Mouse (Mus musculus): Measurements from ENCODE around the gene Cd28. TPM values are rescaled to one million over a fixed set of nuclear protein-coding genes. Genes with fewer than 3 reads are reported as not detected.
"Not testable (repeated sequence)": the region's sequence is repeated elsewhere in the genome, so short reads cannot be mapped to it uniquely, and the experiment has no call there.

Gene Cd28
- total and polyA plus RNA-seq, 3 experiments, result 1.0 to 4.4 (median 1.8) TPM

- Histone ChIP-seq H3K27ac (ENCODE audit: insufficient read depth, low read depth) (no peak overlapping the region), H3K79me2 (replicated peaks; ENCODE audit: control insufficient read depth, extremely low read depth, insufficient read depth, poor library complexity, severe bottlenecking) (peaks cover 57% of the 10 kb centered on the region), H3K4me2 (ENCODE audit: insufficient read depth, low read depth, poor library complexity, severe bottlenecking) (no peak overlapping the region), H3K9ac (ENCODE audit: insufficient read depth, low read depth) (no peak overlapping the region), H3K4me3 (replicated peaks in 1 of 3; ENCODE audit: low read depth in 2 of 3, low read length in 2 of 3, poor library complexity in 1 of 3) (no peak overlapping the region), H3K4me1 (ENCODE audit: control insufficient read depth in 1 of 2, insufficient read depth in 2 of 2) (peaks cover 6 to 27% of the 10 kb centered on the region in 2 experiments), H3K9me3 (replicated peaks; ENCODE audit: low read length) (no peaks in the 10 kb centered on the region), H3K36me3 (replicated peaks in 1 of 2; ENCODE audit: control insufficient read depth in 1 of 2, insufficient read depth in 1 of 2, low read length in 1 of 2) (peaks cover 0 to 22% of the 10 kb centered on the region in 2 experiments), H3K27me3 (replicated peaks) (no peaks in the 10 kb centered on the region)
- in situ Hi-C loops (cut with MboI; ENCODE audit: low pct_ligation_motif_present, low pct_unique_long_range_greater_than_20kb, low sequenced_read_pairs) (loop anchor here (25.0 kb wide), 1 partner anchor 254 kb away; the partner anchor contains the start of gene Raph1), dilution Hi-C loops (cut with MboI; ENCODE audit: extremely low pct_ligation_motif_present, extremely low pct_unique_long_range_greater_than_20kb, low sequenced_read_pairs) (no loop called here)
- TF ChIP-seq CTCF (conservative IDR thresholded peaks at IDR 0.05 in 1 of 2, IDR thresholded peaks at IDR 0.05 in 1 of 2; ENCODE audit: low read depth in 2 of 2, low read length in 2 of 2), result no peak
- no peak for TF ChIP-seq GABPA (IDR thresholded peaks at IDR 0.05; ENCODE audit: insufficient replicate concordance, low read depth, low read length)
- no peak for TF ChIP-seq RAD21 (IDR thresholded peaks at IDR 0.05; ENCODE audit: low read depth, low read length)
- TF ChIP-seq NELFE (IDR thresholded peaks at IDR 0.05; ENCODE audit: low read depth, low read length), result no peak
- TF ChIP-seq IRF4 (IDR thresholded peaks at IDR 0.05; ENCODE audit: low read depth, low read length), result no peak
- no peak for TF ChIP-seq EP300 (IDR thresholded peaks at IDR 0.05; ENCODE audit: low read length)
- no peak for TF ChIP-seq TCF12 (IDR thresholded peaks at IDR 0.05; ENCODE audit: low read depth, low read length)
- TF ChIP-seq RCOR1 (conservative IDR thresholded peaks at IDR 0.05; ENCODE audit: low read depth, low read length), result no peak
- no peak for TF ChIP-seq SMC3 (IDR thresholded peaks at IDR 0.05; ENCODE audit: low read depth, low read length)
- no peak for TF ChIP-seq ZMIZ1 (IDR thresholded peaks at IDR 0.05; ENCODE audit: low read depth, low read length)
- no peak for TF ChIP-seq MAX (IDR thresholded peaks at IDR 0.05; ENCODE audit: low read length)
- TF ChIP-seq JUN (IDR thresholded peaks at IDR 0.05; ENCODE audit: insufficient read depth, low read depth, low read length), result no peak
- TF ChIP-seq KAT2A (IDR thresholded peaks at IDR 0.05; ENCODE audit: insufficient replicate concordance, low read length), result no peak
- DNase-seq (ENCODE audit: extremely low read depth), result no peak
Observed at GRCm38 (mm10) chr1:60815912-60816311, 99.3 kb downstream of the Cd28 start.

DNA sequence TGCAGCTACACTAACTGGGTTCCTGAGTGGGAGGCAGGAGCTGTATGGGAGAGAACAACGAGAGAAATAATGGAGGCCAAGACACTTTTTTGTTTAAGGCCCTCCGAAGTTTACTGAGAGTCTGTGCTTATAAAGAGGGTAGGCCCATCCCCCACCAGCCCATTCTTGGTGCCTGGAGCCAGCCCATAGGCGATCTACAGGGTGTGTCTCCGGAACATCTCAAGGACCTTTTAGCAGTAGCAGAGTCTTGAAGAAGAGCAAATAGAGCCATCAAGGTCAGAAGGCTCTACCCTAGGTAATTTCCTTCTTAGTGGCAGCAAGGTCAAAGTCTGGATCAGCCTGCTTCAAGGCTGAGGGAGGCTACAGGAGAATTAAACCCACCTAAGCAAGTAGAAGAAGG is 101.9 kb downstream of the Cd28 start:
- H3K9me3 ChIP-seq (replicated peaks; ENCODE audit: low read length); H3K27ac ChIP-seq (ENCODE audit: insufficient read depth, low read depth); dilution Hi-C loops (cut with MboI; ENCODE audit: extremely low pct_ligation_motif_present, extremely low pct_unique_long_range_greater_than_20kb, low sequenced_read_pairs); H3K4me2 ChIP-seq (ENCODE audit: insufficient read depth, low read depth, poor library complexity, severe bottlenecking); H3K9ac ChIP-seq (ENCODE audit: insufficient read depth, low read depth); H3K27me3 ChIP-seq (replicated peaks); DNase-seq (ENCODE audit: extremely low read depth); H3K4me3 ChIP-seq (replicated peaks in 1 of 3; ENCODE audit: low read depth in 2 of 3, low read length in 2 of 3, poor library complexity in 1 of 3): not testable (repeated sequence)
- H3K79me2 ChIP-seq (replicated peaks; ENCODE audit: control insufficient read depth, extremely low read depth, insufficient read depth, poor library complexity, severe bottlenecking), result peaks cover 56% of the 10 kb centered on the region
- H3K4me1 ChIP-seq (ENCODE audit: control insufficient read depth in 1 of 2, insufficient read depth in 2 of 2), result peaks cover 12 to 30% of the 10 kb centered on the region in 2 experiments
- in situ Hi-C loops (cut with MboI; ENCODE audit: low pct_ligation_motif_present, low pct_unique_long_range_greater_than_20kb, low sequenced_read_pairs), result loop anchor here (25.0 kb wide), 1 partner anchor 256 kb away; the partner anchor contains the start of gene Raph1
- peaks cover 0 to 15% of the 10 kb centered on the region in 2 experiments for H3K36me3 ChIP-seq (replicated peaks in 1 of 2; ENCODE audit: control insufficient read depth in 1 of 2, insufficient read depth in 1 of 2, low read length in 1 of 2)

- peaks cover 15 to 43% of the 10 kb centered on the region in 2 experiments for H3K4me1 ChIP-seq (ENCODE audit: control insufficient read depth in 1 of 2, insufficient read depth in 2 of 2)
- dilution Hi-C loops (cut with MboI; ENCODE audit: extremely low pct_ligation_motif_present, extremely low pct_unique_long_range_greater_than_20kb, low sequenced_read_pairs) (no loop called here), in situ Hi-C loops (cut with MboI; ENCODE audit: low pct_ligation_motif_present, low pct_unique_long_range_greater_than_20kb, low sequenced_read_pairs) (loop anchor here (25.0 kb wide), 1 partner anchor 258 kb away; the partner anchor contains the start of gene Raph1)
- TF ChIP-seq CTCF (conservative IDR thresholded peaks at IDR 0.05 in 1 of 2, IDR thresholded peaks at IDR 0.05 in 1 of 2; ENCODE audit: low read depth in 2 of 2, low read length in 2 of 2) (no peak), MEF2A (IDR thresholded peaks at IDR 0.05; ENCODE audit: borderline replicate concordance, low read depth, low read length) (no peak), RAD21 (IDR thresholded peaks at IDR 0.05; ENCODE audit: low read depth, low read length) (no peak), NRF1 (IDR thresholded peaks at IDR 0.05; ENCODE audit: low read depth, low read length) (no peak), KAT2A (IDR thresholded peaks at IDR 0.05; ENCODE audit: insufficient replicate concordance, low read length) (no peak), ZMIZ1 (IDR thresholded peaks at IDR 0.05; ENCODE audit: low read depth, low read length) (no peak), ZNF384 (IDR thresholded peaks at IDR 0.05; ENCODE audit: low read depth, low read length) (no peak), POLR2AphosphoS2 (IDR thresholded peaks at IDR 0.05; ENCODE audit: low read depth, low read length) (no peak)
- no peak overlapping the region; the same call in 1 of the 2 replicates for H3K27ac ChIP-seq (ENCODE audit: insufficient read depth, low read depth)
- H3K9ac ChIP-seq (ENCODE audit: insufficient read depth, low read depth), result no peak overlapping the region
- no peak overlapping the region for H3K4me3 ChIP-seq (replicated peaks in 1 of 3; ENCODE audit: low read depth in 2 of 3, low read length in 2 of 3, poor library complexity in 1 of 3)
- no peaks in the 10 kb centered on the region for H3K27me3 ChIP-seq (replicated peaks)
- no peaks in the 10 kb centered on the region for H3K9me3 ChIP-seq (replicated peaks; ENCODE audit: low read length)
- no peak for DNase-seq (ENCODE audit: extremely low read depth)
- H3K4me2 ChIP-seq (ENCODE audit: insufficient read depth, low read depth, poor library complexity, severe bottlenecking), result no peak overlapping the region
- H3K36me3 ChIP-seq (replicated peaks in 1 of 2; ENCODE audit: control insufficient read depth in 1 of 2, insufficient read depth in 1 of 2, low read length in 1 of 2), result peaks cover 0 to 15% of the 10 kb centered on the region in 2 experiments
- peaks cover 60% of the 10 kb centered on the region for H3K79me2 ChIP-seq (replicated peaks; ENCODE audit: control insufficient read depth, extremely low read depth, insufficient read depth, poor library complexity, severe bottlenecking)
Observed at GRCm38 (mm10) chr1:60819993-60820392, 103.4 kb downstream of the Cd28 start.
